Mouse (Mus musculus) duodenum, adult 2 months (tissue): ENCODE measurements around the gene Efhd2. TPM values are rescaled to one million over a fixed set of nuclear protein-coding genes. Genes with fewer than 3 reads are reported as not detected.

Experiments used
- polyA plus RNA-seq: library from polyadenylated mRNA; depleted of rRNA; stranded (reverse); fragments of >200 nt; gene quantifications from 2 replicates; pipeline ENCODE4 v1.2.3, GENCODE M21; 2012; ENCODE audit warnings: low replicate concordance; rRNA removed

Efhd2 gene
- 181 and 429 TPM in 2 replicates for polyA plus RNA-seq

GRCm38 (mm10) chr4:141874601-141875460, at the start of gene Efhd2:
Efhd2 (minus strand) TSS chr4:141874920.

GRCm38 (mm10) chr4:141845999-141846398, 28.7 kb downstream of the Efhd2 start, which contains the start of gene Ctrc:
Ctrc (minus strand) TSS chr4:141846359.

DNA sequence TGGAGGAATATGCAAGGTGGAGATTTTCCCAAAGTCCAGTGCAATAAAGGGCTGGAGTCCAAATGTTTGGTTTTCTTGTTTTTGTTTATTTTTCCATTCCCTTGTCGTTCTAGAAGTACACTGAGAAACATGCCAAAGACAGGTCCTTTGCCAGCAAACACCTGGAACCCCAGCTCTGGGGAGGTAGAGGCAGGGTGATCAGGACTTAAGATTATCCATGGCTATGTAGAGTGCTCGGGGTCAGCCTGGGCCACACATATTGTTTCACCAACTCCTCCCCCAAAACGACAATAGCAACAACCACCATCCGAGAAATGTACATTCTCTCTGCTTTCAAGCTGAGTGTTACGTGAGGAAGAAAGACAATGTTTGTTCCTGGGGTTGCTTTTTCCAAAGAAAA, 48.7 kb downstream of the Efhd2 start, which contains the start of gene Cela2a:
TSS of gene Cela2a (minus strand) at position 101 of the 400 bp plus-strand sequence.

Other genes starting within 250 kb of the Efhd2 start
- 10.2 and 11.0 TPM in 2 replicates for gene Plekhm2, start 210.0 kb downstream of the Efhd2 start, polyA plus RNA-seq
- gene Rsc1a1, start 189.3 kb downstream of the Efhd2 start, polyA plus RNA-seq = 9.7 and 29.7 TPM in 2 replicates
- 15.8 and 22.6 TPM in 2 replicates for gene Ddi2, start 151.5 kb downstream of the Efhd2 start, polyA plus RNA-seq
- gene Agmat, start 128.2 kb downstream of the Efhd2 start, polyA plus RNA-seq = 41.0 and 69.4 TPM in 2 replicates
- 4.8 and 5.4 TPM in 2 replicates for gene Dnajc16, start 84.0 kb downstream of the Efhd2 start, polyA plus RNA-seq
- 10.8 and 11.4 TPM in 2 replicates for gene Casp9, start 81.3 kb downstream of the Efhd2 start, polyA plus RNA-seq
- 30.4 and 13,779 TPM in 2 replicates for gene Cela2a, start 48.8 kb downstream of the Efhd2 start, polyA plus RNA-seq
- gene Ctrc, start 28.6 kb downstream of the Efhd2 start, polyA plus RNA-seq = 0.39 and 112 TPM in 2 replicates
- gene Fhad1, start 140.2 kb upstream of the Efhd2 start, polyA plus RNA-seq = 0.07 and 0.09 TPM in 2 replicates
- gene Tmem51, start 209.4 kb upstream of the Efhd2 start, polyA plus RNA-seq = 38.7 and 40.3 TPM in 2 replicates